Mouse (Mus musculus) cerebellum, adult 11-12 months (tissue): ENCODE results near the gene Gm21812.
"Not testable (repeated sequence)": the region's sequence is repeated elsewhere in the genome, so short reads cannot be mapped to it uniquely, and the experiment has no call there.

Experiments
- DNase-seq: peaks from one replicate; pipeline ENCODE4 v3.0.0; 2022

The Gm21812 gene

GRCm38 (mm10) chrY:9347084-9347483 is at the start of gene Gm21812:
TSS of gene Gm21812 (minus strand) at chrY:9347184.
- not testable (repeated sequence) for DNase-seq
